Mouse (Mus musculus) embryonic fibroblast, embryonic 13.5 days (primary cell): ENCODE results near the gene Cutc.

ENCODE experiments used
- CTCF ChIP-seq: IDR thresholded peaks from 2 replicates; pipeline ENCODE4 v1.5.1; 2011; ENCODE audit warnings: mild to moderate bottlenecking, control low read depth, low read length, moderate library complexity, borderline replicate concordance; ENCODE audit not compliant: insufficient read depth
- POLR2A ChIP-seq: IDR thresholded peaks from 2 replicates; pipeline ENCODE4 v1.6.1; 2011; ENCODE audit warnings: low read depth, mild to moderate bottlenecking, control low read depth, low read length, moderate library complexity

DNA sequence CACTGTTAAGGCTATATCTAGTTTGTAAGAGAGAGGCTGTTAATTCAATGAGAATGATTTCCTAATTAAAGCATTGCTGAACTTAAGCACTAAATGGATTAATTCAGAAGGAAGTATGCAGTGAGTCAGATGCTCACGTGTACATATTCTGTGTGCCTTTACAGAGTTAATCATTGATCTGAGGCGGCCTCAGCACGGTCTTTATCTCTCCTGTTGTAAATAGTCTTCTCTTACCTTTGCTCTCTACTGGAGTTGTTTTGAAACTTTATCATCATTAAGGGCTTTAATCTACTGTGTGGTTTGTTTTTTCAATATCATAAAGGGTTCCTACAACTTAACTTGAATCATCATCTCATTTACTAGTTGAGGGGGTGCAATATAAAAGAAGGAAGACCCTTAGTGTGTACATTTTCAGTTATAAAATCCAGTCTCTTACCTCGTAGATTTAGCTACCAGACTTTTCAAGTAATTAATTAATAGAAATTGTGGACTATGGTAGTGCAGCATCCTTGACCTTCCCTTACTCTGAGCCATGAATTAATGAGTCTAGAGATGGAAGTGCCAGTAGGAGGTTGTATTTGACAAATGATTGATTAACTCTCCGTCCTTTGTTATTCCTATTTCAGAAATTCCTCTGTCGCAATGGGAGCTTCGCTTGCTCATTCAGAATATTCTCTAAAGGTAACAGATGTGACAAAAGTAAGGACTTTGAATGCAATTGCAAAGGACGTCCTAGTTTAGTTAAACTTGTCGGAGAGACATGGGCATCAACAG, 14.9 kb downstream of the Cutc start:
- TF ChIP-seq POLR2A, result no peak
- TF ChIP-seq CTCF, result no peak
